Mouse (Mus musculus) liver, adult (tissue): Measurements from ENCODE around the gene Glipr1.

Experiments used
- GATA4 ChIP-seq: IDR thresholded peaks from 2 replicates; pipeline ENCODE4 v1.6.1; 2014; ENCODE audit warnings: mild to moderate bottlenecking, low read length; ENCODE audit not compliant: insufficient replicate concordance

The Glipr1 gene

GRCm38 (mm10) chr10:112002544-112003215, at the start of gene Glipr1:
Gene Glipr1 (minus strand): TSS chr10:112002631.
- TF ChIP-seq GATA4 = no peak

- TF ChIP-seq GATA4 = no peak
Measured at GRCm38 (mm10) chr10:112051220-112051619, 48.8 kb upstream of the Glipr1 start.

GRCm38 (mm10) chr10:112023585-112023984, 21.2 kb upstream of the Glipr1 start:
- no peak for TF ChIP-seq GATA4

- no peak for TF ChIP-seq GATA4
Measured at GRCm38 (mm10) chr10:112001756-112002520, 493 bp downstream of the Glipr1 start.

GRCm38 (mm10) chr10:112001350-112001749, 1.1 kb downstream of the Glipr1 start:
- no peak for TF ChIP-seq GATA4

GRCm38 (mm10) chr10:112000568-112000967, 1.9 kb downstream of the Glipr1 start:
- no peak for TF ChIP-seq GATA4

GRCm38 (mm10) chr10:111999765-112000164, 2.7 kb downstream of the Glipr1 start:
- TF ChIP-seq GATA4 = no peak

GRCm38 (mm10) chr10:111997671-111998070, 4.8 kb downstream of the Glipr1 start:
- no peak for TF ChIP-seq GATA4

- TF ChIP-seq GATA4 = no peak
Measured at GRCm38 (mm10) chr10:111996911-111997347, 5.5 kb downstream of the Glipr1 start.

- TF ChIP-seq GATA4 = no peak
Measured at GRCm38 (mm10) chr10:111996549-111996904, 5.9 kb downstream of the Glipr1 start.

GRCm38 (mm10) chr10:111995803-111996548, 6.5 kb downstream of the Glipr1 start:
- TF ChIP-seq GATA4 = no peak

GRCm38 (mm10) chr10:111986453-111986852, 16.0 kb downstream of the Glipr1 start:
- TF ChIP-seq GATA4 = no peak

GRCm38 (mm10) chr10:111983070-111983469, 19.4 kb downstream of the Glipr1 start:
- no peak for TF ChIP-seq GATA4

GRCm38 (mm10) chr10:111977584-111977983, 24.8 kb downstream of the Glipr1 start:
- no peak for TF ChIP-seq GATA4

- peak; percentile 18; the same call in 1 of the 2 replicates for TF ChIP-seq GATA4
Measured at GRCm38 (mm10) chr10:111972542-111973361, 29.7 kb downstream of the Glipr1 start, which contains the start of gene Krr1. Gene Krr1 (plus strand): TSS chr10:111972664.
